Mouse (Mus musculus) megakaryocyte, embryonic 14.5 days (primary cell): ENCODE measurements around the gene Kiz. TPM values are rescaled to one million over a fixed set of nuclear protein-coding genes. Genes with fewer than 3 reads are reported as not detected.

Source experiments
- H3K27me3 ChIP-seq: replicated peaks from 2 replicates; pipeline ENCODE3; 2012; ENCODE audit warnings: inconsistent platforms
- H3K36me3 ChIP-seq: replicated peaks from 2 replicates; pipeline ENCODE3; 2012; ENCODE audit warnings: low read length, inconsistent platforms, mixed read lengths
- H3K4me1 ChIP-seq: 2 replicates; pipeline ENCODE4 v1.6.1; 2012; ENCODE audit warnings: inconsistent platforms
- H3K4me3 ChIP-seq: replicated peaks from 2 replicates; pipeline ENCODE3; 2012; ENCODE audit warnings: moderate library complexity, mild to moderate bottlenecking, inconsistent platforms
- H3K9me3 ChIP-seq: 2 replicates; pipeline ENCODE4 v1.6.1; 2012; ENCODE audit warnings: inconsistent platforms
- FLI1 ChIP-seq: IDR thresholded peaks from 2 replicates; pipeline ENCODE4 v1.6.1; 2012; ENCODE audit warnings: low read length, inconsistent platforms, mixed read lengths
- GATA1 ChIP-seq: IDR thresholded peaks from 3 replicates; pipeline ENCODE4 v1.6.1; 2012; ENCODE audit warnings: mixed read lengths, low read length, inconsistent platforms, borderline replicate concordance
- polyA plus RNA-seq: library from polyadenylated mRNA; stranded (reverse); fragments of >175 nt; gene quantifications from 2 replicates; pipeline ENCODE4 v1.2.3, GENCODE M21; 2012; ENCODE audit warnings: low replicate concordance; ENCODE audit not compliant: insufficient read depth

The Kiz gene
- polyA plus RNA-seq, 1 experiment: 3.5 TPM

- H3K4me1 ChIP-seq: peaks cover 42% of the 10 kb centered on the region
- H3K27me3 ChIP-seq: no peaks in the 10 kb centered on the region
- no peak overlapping the region for H3K4me3 ChIP-seq
- no peaks in the 10 kb centered on the region for H3K9me3 ChIP-seq
- TF ChIP-seq FLI1 (no peak), GATA1 (no peak)
- no peaks in the 10 kb centered on the region for H3K36me3 ChIP-seq
Measured at GRCm38 (mm10) chr2:146856853-146857252, 1.2 kb downstream of the Kiz start.

GRCm38 (mm10) chr2:146865781-146866180 lies 10.1 kb downstream of the Kiz start:
- Histone ChIP-seq H3K36me3 (peaks cover 11% of the 10 kb centered on the region), H3K27me3 (no peaks in the 10 kb centered on the region), H3K9me3 (no peaks in the 10 kb centered on the region), H3K4me3 (no peak overlapping the region), H3K4me1 (peaks cover 22% of the 10 kb centered on the region)
- no peak for TF ChIP-seq FLI1

- peaks cover 19% of the 10 kb centered on the region for H3K4me1 ChIP-seq
- TF ChIP-seq GATA1 (no peak), FLI1 (no peak)
- H3K9me3 ChIP-seq: no peaks in the 10 kb centered on the region
- H3K27me3 ChIP-seq: no peaks in the 10 kb centered on the region
- H3K36me3 ChIP-seq: no peaks in the 10 kb centered on the region
- H3K4me3 ChIP-seq: no peak overlapping the region
Measured at GRCm38 (mm10) chr2:146871300-146872269, 15.9 kb downstream of the Kiz start.

- TF ChIP-seq FLI1: no peak
- Histone ChIP-seq H3K27me3 (no peaks in the 10 kb centered on the region), H3K9me3 (no peaks in the 10 kb centered on the region), H3K36me3 (no peaks in the 10 kb centered on the region), H3K4me3 (no peak overlapping the region), H3K4me1 (peaks cover 19% of the 10 kb centered on the region)
Measured at GRCm38 (mm10) chr2:146872697-146873096, 17.0 kb downstream of the Kiz start.

- TF ChIP-seq GATA1 (no peak), FLI1 (no peak)
- no peaks in the 10 kb centered on the region for H3K36me3 ChIP-seq
- no peaks in the 10 kb centered on the region for H3K27me3 ChIP-seq
- peaks cover 19% of the 10 kb centered on the region for H3K4me1 ChIP-seq
- no peak overlapping the region for H3K4me3 ChIP-seq
- no peaks in the 10 kb centered on the region for H3K9me3 ChIP-seq
Measured at GRCm38 (mm10) chr2:146873881-146874441, 18.3 kb downstream of the Kiz start.

- TF ChIP-seq GATA1: no peak
- TF ChIP-seq FLI1: no peak
- Histone ChIP-seq H3K36me3 (no peaks in the 10 kb centered on the region), H3K4me3 (no peak overlapping the region), H3K4me1 (peaks cover 14% of the 10 kb centered on the region), H3K9me3 (no peaks in the 10 kb centered on the region), H3K27me3 (no peaks in the 10 kb centered on the region)
Measured at GRCm38 (mm10) chr2:146877423-146878098, 21.9 kb downstream of the Kiz start.

GRCm38 (mm10) chr2:146881623-146882022 lies 26.0 kb downstream of the Kiz start:
- Histone ChIP-seq H3K4me3 (no peak overlapping the region), H3K9me3 (no peaks in the 10 kb centered on the region), H3K27me3 (no peaks in the 10 kb centered on the region), H3K4me1 (no peaks in the 10 kb centered on the region), H3K36me3 (no peaks in the 10 kb centered on the region)
- TF ChIP-seq FLI1 (no peak), GATA1 (no peak)

- Histone ChIP-seq H3K27me3 (no peaks in the 10 kb centered on the region), H3K4me3 (no peak overlapping the region), H3K4me1 (no peaks in the 10 kb centered on the region), H3K9me3 (no peaks in the 10 kb centered on the region), H3K36me3 (peaks cover 6% of the 10 kb centered on the region)
- no peak for TF ChIP-seq GATA1
- TF ChIP-seq FLI1: no peak
Measured at GRCm38 (mm10) chr2:146884291-146884855, 28.7 kb downstream of the Kiz start.

- Histone ChIP-seq H3K27me3 (no peaks in the 10 kb centered on the region), H3K4me1 (no peaks in the 10 kb centered on the region), H3K9me3 (no peaks in the 10 kb centered on the region), H3K4me3 (no peak overlapping the region), H3K36me3 (peaks cover 21% of the 10 kb centered on the region)
- TF ChIP-seq GATA1 (no peak), FLI1 (no peak)
Measured at GRCm38 (mm10) chr2:146888786-146889414, 33.2 kb downstream of the Kiz start.
